Mouse (Mus musculus) olfactory bulb, adult 2 months (tissue): ENCODE data around the gene Dusp3.

Source experiments
- CTCF ChIP-seq: fragments of 200-500 bp; IDR thresholded peaks from 2 replicates; pipeline ENCODE4 v1.5.1; 2012; ENCODE audit warnings: low read depth, mild to moderate bottlenecking, low read length, moderate library complexity; ENCODE audit not compliant: insufficient read depth
- POLR2A ChIP-seq: fragments of 200-500 bp; IDR thresholded peaks from 2 replicates; pipeline ENCODE4 v1.6.1; 2012; ENCODE audit warnings: mild to moderate bottlenecking, low read depth, low read length, moderate library complexity; ENCODE audit not compliant: insufficient read depth

GRCm38 (mm10) chr11:101946525-101946924, 40.3 kb downstream of the Dusp3 start:
- TF ChIP-seq CTCF (no peak), POLR2A (no peak)
